Mouse (Mus musculus): ENCODE results near the gene Ldhd. TPM values are rescaled to one million over a fixed set of nuclear protein-coding genes. Genes with fewer than 3 reads are reported as not detected.

Ldhd gene
- total and polyA plus RNA-seq, 2 experiments from 2014 or later, result 1.5 to 2.7 TPM

DNA sequence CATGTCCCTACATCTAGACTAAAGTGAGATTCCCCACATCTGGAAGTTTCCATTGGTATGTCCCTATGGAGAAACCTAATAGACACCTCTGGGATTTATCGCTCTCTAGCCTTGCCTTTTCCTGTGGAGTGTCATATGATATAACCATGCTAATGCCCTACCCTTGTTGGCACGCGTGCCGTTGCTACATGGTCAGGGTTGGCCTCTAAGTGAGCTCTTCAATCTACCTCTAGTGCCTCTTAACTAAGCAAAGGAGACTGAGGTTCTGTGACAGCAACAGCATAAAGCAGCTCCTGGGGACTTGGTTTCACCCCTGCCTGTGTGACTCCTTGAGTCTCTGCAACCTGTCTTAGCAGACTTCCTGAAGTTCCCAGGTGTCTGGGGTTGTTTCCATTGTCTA, 11.9 kb downstream of the Ldhd start:
- DNase-seq (ENCODE audit: low spot score), result no peak
- no peak overlapping the region for H3K4me3 ChIP-seq (ENCODE audit: low read depth, low read length)
- peaks cover 24% of the 10 kb centered on the region for H3K4me1 ChIP-seq (ENCODE audit: control insufficient read depth, insufficient read depth)
- no peak for ATAC-seq (ENCODE audit: insufficient read depth, low read depth)
- no peak for TF ChIP-seq EP300 (IDR thresholded peaks at IDR 0.05; ENCODE audit: low read depth)
- H3K27me3 ChIP-seq (ENCODE audit: control insufficient read depth, insufficient read depth, low read length), result no peaks in the 10 kb centered on the region
- peaks cover 13% of the 10 kb centered on the region; the same call in 1 of the 2 replicates for H3K36me3 ChIP-seq (replicated peaks; ENCODE audit: control insufficient read depth, insufficient read depth, low read length)
- 72% methylated on average over 4 of the region's 4 CpGs for WGBS
- no peak overlapping the region for H3K9ac ChIP-seq (replicated peaks; ENCODE audit: low read depth, low read length)
- no peak overlapping the region for H3K4me2 ChIP-seq (ENCODE audit: low read depth, low read length)
- H3K9me3 ChIP-seq (replicated peaks; ENCODE audit: control insufficient read depth, low read length), result no peaks in the 10 kb centered on the region
- peak overlapping the region; percentile 9; the same call in 1 of the 2 replicates for H3K27ac ChIP-seq (ENCODE audit: low read depth)

DNA sequence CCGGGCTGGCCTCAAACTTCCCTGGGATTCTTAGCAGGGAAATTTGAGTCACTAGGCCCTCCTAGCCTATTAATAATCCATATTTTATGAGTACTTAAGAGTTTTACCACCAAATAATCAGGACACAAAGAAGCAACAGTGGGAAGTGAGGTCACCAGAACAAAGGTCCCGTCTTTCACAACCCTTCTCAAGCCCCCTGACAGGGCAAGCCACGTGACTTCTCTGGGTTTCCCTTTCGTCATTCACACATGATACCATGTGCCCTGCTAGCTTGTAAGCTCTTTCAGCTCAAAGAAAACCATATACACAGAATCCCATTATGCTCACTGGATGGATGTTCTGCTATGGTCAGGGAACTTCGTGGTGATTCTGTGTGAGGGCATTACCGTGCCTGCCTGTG, 12.4 kb downstream of the Ldhd start:
- H3K36me3 ChIP-seq (replicated peaks; ENCODE audit: control insufficient read depth, insufficient read depth, low read length), result peaks cover 10% of the 10 kb centered on the region; the same call in 1 of the 2 replicates
- TF ChIP-seq EP300 (IDR thresholded peaks at IDR 0.05; ENCODE audit: low read depth), result no peak
- TF ChIP-seq CTCF (IDR thresholded peaks at IDR 0.05; ENCODE audit: low read depth), result no peak
- H3K27ac ChIP-seq (ENCODE audit: low read depth), result no peak overlapping the region
- DNase-seq (ENCODE audit: low spot score) (peak; percentile 9), ATAC-seq (ENCODE audit: insufficient read depth, low read depth) (0 out of 2 replicates have a peak, but pooled peaks have one; percentile 21)
- no peak overlapping the region for H3K4me2 ChIP-seq (ENCODE audit: low read depth, low read length)
- H3K27me3 ChIP-seq (ENCODE audit: control insufficient read depth, insufficient read depth, low read length), result no peaks in the 10 kb centered on the region
- H3K9ac ChIP-seq (replicated peaks; ENCODE audit: low read depth, low read length), result no peak overlapping the region
- peaks cover 24% of the 10 kb centered on the region for H3K4me1 ChIP-seq (ENCODE audit: control insufficient read depth, insufficient read depth)
- no peaks in the 10 kb centered on the region for H3K9me3 ChIP-seq (replicated peaks; ENCODE audit: control insufficient read depth, low read length)
- 55% methylated on average over 6 of the region's 6 CpGs for WGBS
- H3K4me3 ChIP-seq (ENCODE audit: low read depth, low read length), result no peak overlapping the region

DNA sequence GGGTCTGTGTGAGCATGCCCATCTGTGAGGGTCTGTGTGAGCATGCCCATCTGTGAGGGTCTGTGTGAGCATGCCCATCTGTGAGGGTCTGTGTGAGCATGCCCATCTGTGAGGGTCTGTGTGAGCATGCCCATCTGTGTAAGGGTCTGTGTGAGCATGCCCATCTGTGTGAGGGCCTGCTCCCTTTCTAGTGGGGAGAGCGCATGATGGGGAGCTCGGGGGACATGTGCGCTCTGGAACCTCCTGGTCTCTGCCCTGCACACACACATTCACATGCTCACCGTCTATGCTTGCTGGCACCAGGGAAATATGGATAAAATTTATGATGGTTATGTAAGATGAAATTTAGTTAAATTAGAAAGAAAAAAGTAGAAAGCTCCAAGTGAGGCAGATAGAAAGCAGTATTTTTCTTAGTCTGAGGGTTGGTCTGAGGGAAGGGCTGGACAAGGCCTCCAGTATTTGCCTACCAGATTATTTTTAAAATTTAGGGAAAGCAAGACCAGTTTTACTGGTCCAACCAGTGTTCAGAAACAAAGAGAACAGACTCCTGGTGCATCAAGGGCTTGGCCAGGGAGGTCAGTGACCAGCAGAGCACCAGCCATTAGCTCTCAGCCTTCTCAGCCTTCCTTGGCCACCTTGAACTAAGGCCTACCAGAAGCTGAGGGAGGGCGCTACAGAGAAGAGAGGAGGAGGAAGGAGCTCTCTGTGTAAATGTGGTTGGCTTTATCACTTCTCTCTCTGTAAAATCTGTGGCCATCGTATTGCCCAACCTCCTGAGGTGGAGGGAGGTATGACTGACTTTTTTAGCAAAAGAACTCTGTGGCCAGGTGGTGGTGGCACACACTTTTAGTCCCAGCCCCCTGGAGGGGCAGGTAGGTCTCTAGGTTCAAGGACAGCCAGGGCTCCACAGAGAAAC, 15.1 kb downstream of the Ldhd start:
- WGBS, result 90% methylated on average over 6 of the region's 6 CpGs
- peaks cover 10% of the 10 kb centered on the region for H3K36me3 ChIP-seq (replicated peaks; ENCODE audit: control insufficient read depth, insufficient read depth, low read length)
- no peak for TF ChIP-seq EP300 (IDR thresholded peaks at IDR 0.05; ENCODE audit: low read depth)
- peaks cover 21% of the 10 kb centered on the region for H3K4me1 ChIP-seq (ENCODE audit: control insufficient read depth, insufficient read depth)
- H3K4me3 ChIP-seq (ENCODE audit: low read depth, low read length), result no peak overlapping the region
- no peak overlapping the region for H3K9ac ChIP-seq (replicated peaks; ENCODE audit: low read depth, low read length)
- no peak for DNase-seq (ENCODE audit: low spot score)
- H3K27me3 ChIP-seq (ENCODE audit: control insufficient read depth, insufficient read depth, low read length), result no peaks in the 10 kb centered on the region
- ATAC-seq (ENCODE audit: insufficient read depth, low read depth), result no peak
- no peak overlapping the region for H3K27ac ChIP-seq (ENCODE audit: low read depth)
- H3K9me3 ChIP-seq (replicated peaks; ENCODE audit: control insufficient read depth, low read length), result no peaks in the 10 kb centered on the region
- H3K4me2 ChIP-seq (ENCODE audit: low read depth, low read length), result no peak overlapping the region

DNA sequence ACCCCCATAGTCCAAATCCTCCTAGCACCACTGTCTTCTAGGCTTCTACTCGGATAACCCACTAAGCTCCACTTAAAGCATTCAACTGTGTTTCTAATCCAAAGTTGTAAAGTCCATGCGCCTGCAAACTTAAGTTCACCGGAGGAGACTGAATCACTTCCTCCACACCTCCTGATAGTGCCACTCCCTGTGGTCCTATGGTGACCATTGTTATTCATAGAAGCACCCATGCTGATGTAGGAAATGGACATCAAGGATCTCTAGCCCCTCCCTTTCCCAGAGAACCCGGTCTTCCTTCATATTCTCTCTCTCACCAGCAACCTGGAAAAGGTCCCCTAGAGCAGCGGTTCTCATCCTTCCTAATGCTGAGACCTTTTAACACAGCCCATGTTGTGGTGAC, 17.0 kb downstream of the Ldhd start:
- no peaks in the 10 kb centered on the region for H3K27me3 ChIP-seq (ENCODE audit: control insufficient read depth, insufficient read depth, low read length)
- no peaks in the 10 kb centered on the region for H3K9me3 ChIP-seq (replicated peaks; ENCODE audit: control insufficient read depth, low read length)
- DNase-seq (ENCODE audit: low spot score), result no peak
- H3K9ac ChIP-seq (replicated peaks; ENCODE audit: low read depth, low read length), result no peak overlapping the region
- ATAC-seq (ENCODE audit: insufficient read depth, low read depth), result 0 out of 2 replicates have a peak, but pooled peaks have one; percentile 36
- peaks cover 11% of the 10 kb centered on the region for H3K36me3 ChIP-seq (replicated peaks; ENCODE audit: control insufficient read depth, insufficient read depth, low read length)
- H3K4me2 ChIP-seq (ENCODE audit: low read depth, low read length), result no peak overlapping the region
- TF ChIP-seq EP300 (IDR thresholded peaks at IDR 0.05; ENCODE audit: low read depth) (no peak), CTCF (IDR thresholded peaks at IDR 0.05; ENCODE audit: low read depth) (no peak)
- 0 out of 2 replicates have a peak overlapping the region, but pooled peaks have one; percentile 25 for H3K27ac ChIP-seq (ENCODE audit: low read depth)
- no peak overlapping the region for H3K4me3 ChIP-seq (ENCODE audit: low read depth, low read length)
- peaks cover 4% of the 10 kb centered on the region; the same call in 1 of the 2 replicates for H3K4me1 ChIP-seq (ENCODE audit: control insufficient read depth, insufficient read depth)
- 73% methylated on average over 5 of the region's 5 CpGs for WGBS

DNA sequence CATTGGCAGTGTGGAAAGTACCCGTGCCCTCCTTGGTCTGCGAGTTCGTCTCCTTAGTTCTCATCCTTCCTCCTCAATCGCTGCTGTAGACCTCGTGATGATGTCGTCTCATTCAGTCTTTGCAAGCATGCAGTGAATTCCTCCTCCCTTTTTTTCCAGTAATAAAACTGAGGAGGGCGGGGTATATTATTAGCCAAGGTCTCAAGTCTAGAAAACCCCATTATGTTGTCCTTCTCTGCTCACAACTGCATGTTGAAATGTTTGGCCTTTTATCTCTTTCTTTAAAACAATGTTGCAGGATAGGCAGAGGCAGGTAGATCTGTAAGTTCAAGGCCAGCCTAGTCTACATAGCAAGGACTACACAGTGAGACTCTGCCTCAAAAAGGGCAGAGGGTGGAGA, 22.8 kb downstream of the Ldhd start:
- Histone ChIP-seq H3K27ac (ENCODE audit: low read depth) (no peak overlapping the region), H3K4me1 (ENCODE audit: control insufficient read depth, insufficient read depth) (peaks cover 3% of the 10 kb centered on the region; the same call in 1 of the 2 replicates), H3K27me3 (ENCODE audit: control insufficient read depth, insufficient read depth, low read length) (no peaks in the 10 kb centered on the region), H3K9ac (replicated peaks; ENCODE audit: low read depth, low read length) (no peak overlapping the region), H3K4me3 (ENCODE audit: low read depth, low read length) (no peak overlapping the region), H3K9me3 (replicated peaks; ENCODE audit: control insufficient read depth, low read length) (no peaks in the 10 kb centered on the region), H3K4me2 (ENCODE audit: low read depth, low read length) (no peak overlapping the region), H3K36me3 (replicated peaks; ENCODE audit: control insufficient read depth, insufficient read depth, low read length) (peaks cover 11% of the 10 kb centered on the region)
- ATAC-seq (ENCODE audit: insufficient read depth, low read depth) (no peak), DNase-seq (ENCODE audit: low spot score) (no peak)
- TF ChIP-seq EP300 (IDR thresholded peaks at IDR 0.05; ENCODE audit: low read depth) (no peak), CTCF (IDR thresholded peaks at IDR 0.05; ENCODE audit: low read depth) (no peak)
- WGBS, result 84% methylated on average over 7 of the region's 7 CpGs

All from heart, postnatal 0 days (tissue).